Mouse (Mus musculus) bone marrow, adult 2 months (tissue): ENCODE measurements around the gene Lin52. TPM values are rescaled to one million over a fixed set of nuclear protein-coding genes. Genes with fewer than 3 reads are reported as not detected.
"Not testable (repeated sequence)": the region's sequence is repeated elsewhere in the genome, so short reads cannot be mapped to it uniquely, and the experiment has no call there.

ENCODE experiments used
- H3K27ac ChIP-seq: fragments of 200-500 bp; 2 replicates; pipeline ENCODE4 v1.5.1; 2012; ENCODE audit warnings: low read depth, mild to moderate bottlenecking, control low read depth, inconsistent platforms, low read length; ENCODE audit not compliant: control insufficient read depth, poor library complexity, insufficient read depth
- H3K4me1 ChIP-seq: fragments of 200-500 bp; 2 replicates; pipeline ENCODE4 v1.6.1; 2011; ENCODE audit warnings: low read length; ENCODE audit not compliant: control insufficient read depth, insufficient read depth
- H3K4me3 ChIP-seq: fragments of 200-500 bp; replicated peaks from 2 replicates; pipeline ENCODE3; 2011; ENCODE audit warnings: mild to moderate bottlenecking, low read depth, low read length, control low read depth; ENCODE audit not compliant: control insufficient read depth
- CTCF ChIP-seq: fragments of 200-500 bp; IDR thresholded peaks from 2 replicates; pipeline ENCODE4 v1.5.1; 2011; ENCODE audit warnings: low read length, control low read depth; ENCODE audit not compliant: control insufficient read depth, insufficient read depth
- POLR2A ChIP-seq: fragments of 200-500 bp; IDR thresholded peaks from 2 replicates; pipeline ENCODE4 v1.6.1; 2011; ENCODE audit warnings: low read depth, mild to moderate bottlenecking, control low read depth, low read length, borderline replicate concordance; ENCODE audit not compliant: control insufficient read depth
- WGBS: fragments of 180-500 bp; shearing (Covaris S2); methylation state at CpG from one replicate; pipeline ENCODE4 v1.1.7; 2018; 5-methylcytosine and 5-hydroxymethylcytosine counted together
- polyA plus RNA-seq: library from polyadenylated mRNA; stranded (reverse); fragments of >200 nt; gene quantifications from 2 replicates; pipeline ENCODE4 v1.2.4, GENCODE M21; 2011; ENCODE audit warnings: low replicate concordance; ENCODE audit not compliant: missing spikeins, insufficient read depth, insufficient read length

The Lin52 gene
- polyA plus RNA-seq, 1 experiment = 13.0 TPM

GRCm38 (mm10) chr12:84518018-84518417, 66.8 kb downstream of the Lin52 start:
- no peak overlapping the region for H3K4me3 ChIP-seq

GRCm38 (mm10) chr12:84523728-84524127, 72.5 kb downstream of the Lin52 start:
- H3K4me3 ChIP-seq = no peak overlapping the region
- TF ChIP-seq POLR2A (no peak), CTCF (no peak)
- 80% methylated on average over 3 of the region's 3 CpGs for WGBS
- H3K4me1 ChIP-seq = no peaks in the 10 kb centered on the region
- no peak overlapping the region for H3K27ac ChIP-seq

More at GRCm38 (mm10) chr12:84518018-84518417, 66.8 kb downstream of the Lin52 start:
- WGBS = 62% methylated on average over 2 of the region's 2 CpGs
- H3K4me1 ChIP-seq = no peaks in the 10 kb centered on the region
- no peak overlapping the region for H3K27ac ChIP-seq
- TF ChIP-seq POLR2A (no peak), CTCF (no peak)

- H3K4me1 ChIP-seq = no peaks in the 10 kb centered on the region
- 88% methylated on average over 11 of the region's 11 CpGs for WGBS
- H3K27ac ChIP-seq = no peak overlapping the region
- no peak overlapping the region for H3K4me3 ChIP-seq
- TF ChIP-seq CTCF (no peak), POLR2A (no peak)
These were observed 73.2 kb downstream of the Lin52 start for GRCm38 (mm10) chr12:84524147-84525050.

- 66% methylated on average over 12 of the region's 12 CpGs for WGBS
- no peak overlapping the region; the same call in 1 of the 2 replicates for H3K27ac ChIP-seq
- TF ChIP-seq CTCF (no peak), POLR2A (no peak)
These were observed 74.2 kb downstream of the Lin52 start for GRCm38 (mm10) chr12:84525422-84525821.

GRCm38 (mm10) chr12:84530426-84530825, 79.2 kb downstream of the Lin52 start:
- Histone ChIP-seq H3K4me3 (no peak overlapping the region), H3K27ac (no peak overlapping the region), H3K4me1 (peaks cover 2% of the 10 kb centered on the region; the same call in 1 of the 2 replicates)
- TF ChIP-seq POLR2A (no peak), CTCF (no peak)
- 65% methylated on average over 5 of the region's 5 CpGs for WGBS

More at GRCm38 (mm10) chr12:84525422-84525821, 74.2 kb downstream of the Lin52 start:
- Histone ChIP-seq H3K4me3 (no peak overlapping the region), H3K4me1 (no peaks in the 10 kb centered on the region)

- no peak overlapping the region for H3K4me3 ChIP-seq
- peaks cover 2% of the 10 kb centered on the region; the same call in 1 of the 2 replicates for H3K4me1 ChIP-seq
- no peak for TF ChIP-seq POLR2A
- TF ChIP-seq CTCF = no peak
- 85% methylated on average over 13 of the region's 13 CpGs for WGBS
- no peak overlapping the region for H3K27ac ChIP-seq
These were observed 80.9 kb downstream of the Lin52 start for GRCm38 (mm10) chr12:84531906-84532829.

GRCm38 (mm10) chr12:84532830-84533199, 81.6 kb downstream of the Lin52 start:
- H3K4me3 ChIP-seq = no peak overlapping the region
- TF ChIP-seq POLR2A (no peak), CTCF (no peak)
- peaks cover 2% of the 10 kb centered on the region; the same call in 1 of the 2 replicates for H3K4me1 ChIP-seq
- H3K27ac ChIP-seq = no peak overlapping the region
- 94% methylated on average over 8 of the region's 8 CpGs for WGBS

- Histone ChIP-seq H3K4me1 (peaks cover 2% of the 10 kb centered on the region; the same call in 1 of the 2 replicates), H3K27ac (no peak overlapping the region), H3K4me3 (no peak overlapping the region)
- no peak for TF ChIP-seq POLR2A
- TF ChIP-seq CTCF = no peak
- 84% methylated on average over 7 of the region's 7 CpGs for WGBS
These were observed 82.7 kb downstream of the Lin52 start for GRCm38 (mm10) chr12:84533706-84534486.

- not testable (repeated sequence) for H3K4me3 ChIP-seq, H3K4me1 ChIP-seq, H3K27ac ChIP-seq
- WGBS = 90% methylated on average over 3 of the region's 3 CpGs
These were observed 88.3 kb downstream of the Lin52 start for GRCm38 (mm10) chr12:84539537-84539936.
